Mouse (Mus musculus): Measurements from ENCODE around the gene Ubr4.
A peak's percentile ranks its signal among the peaks of the same experiment; 100 is the strongest.

GRCm38 (mm10) chr4:139310171-139310898 is 42.1 kb upstream of the Ubr4 start, which contains the start of the genes Pqlc2 and Akr7a5:
- TF ChIP-seq POLR2A (IDR thresholded peaks at IDR 0.05; ENCODE audit: extremely low read depth, insufficient read depth, low read length) (peak; percentile 95), CTCF (IDR thresholded peaks at IDR 0.05; ENCODE audit: extremely low read depth, insufficient read depth, low read length) (no peak)

Measured in cortical plate, adult 2 months (tissue).